ENCODE assay signal across 10 mouse cellular contexts in the genomic region with DNA sequence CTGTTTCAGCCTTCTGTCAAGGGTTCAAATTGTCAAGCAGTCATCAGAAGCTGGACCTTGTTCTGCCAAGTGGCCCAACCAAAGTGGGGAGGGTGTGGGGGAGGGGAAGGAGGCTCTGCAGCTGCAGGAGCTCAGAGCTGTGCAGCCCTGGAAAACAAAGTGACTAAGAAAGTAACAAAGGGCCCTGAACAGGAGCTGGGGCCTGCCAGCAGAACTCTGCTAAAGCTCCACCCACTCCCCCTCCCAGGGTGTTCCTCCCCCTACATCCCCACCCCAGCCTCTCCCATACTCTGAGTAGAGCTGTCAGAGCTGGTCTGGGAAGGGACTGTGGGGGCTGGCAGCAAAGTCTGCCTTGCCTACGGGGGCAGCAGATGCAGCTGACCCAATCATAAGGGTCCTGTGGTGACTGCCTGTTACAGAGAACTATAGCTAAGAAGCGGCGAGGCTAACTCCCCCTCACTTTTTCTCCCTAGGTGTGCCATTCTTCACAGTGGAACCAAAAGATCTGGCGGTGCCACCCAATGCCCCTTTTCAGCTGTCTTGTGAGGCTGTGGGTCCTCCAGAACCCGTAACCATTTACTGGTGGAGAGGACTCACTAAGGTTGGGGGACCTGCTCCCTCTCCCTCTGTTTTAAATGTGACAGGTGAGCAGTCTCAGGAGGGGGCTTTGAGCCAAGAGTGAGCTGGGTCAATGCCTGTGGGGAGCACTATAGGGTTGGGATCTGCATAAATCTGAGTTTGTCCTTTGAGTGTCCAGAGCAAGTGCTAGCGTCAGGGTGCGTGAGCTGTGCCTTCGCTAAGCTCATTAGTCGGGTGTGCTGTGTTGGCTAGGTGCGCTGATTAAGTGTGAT. TPM values are rescaled to one million over a fixed set of nuclear protein-coding genes. Genes with fewer than 3 reads are reported as not detected.
DNase-seq lines count a peak whose midpoint lies in the region; ATAC-seq lines count a peak whose summit lies in the region.
"Had no signal": no experiment of that assay in that cellular context is flagged by ENCODE, and none has a peak within 500 bp of the region (broad histone marks: within the 10 kb centered on the region; RNA-seq: fewer than 3 reads in every experiment).

No protein-coding gene starts in this region.

- 18% methylated on average over 10 of the region's 10 CpGs for WGBS in midbrain, embryonic 10.5 days
- WGBS in midbrain, embryonic 16.5 days = 18% methylated on average over 10 of the region's 10 CpGs
- WGBS in neural tube, embryonic 13.5 days = 29% methylated on average over 10 of the region's 10 CpGs
- 61% methylated on average over 10 of the region's 10 CpGs for WGBS in liver, embryonic 12.5 days (ENCODE audit: insufficient replicate concordance)

- ATAC-seq in midbrain, embryonic 16.5 days = no peak
- peak; percentile 21; the same call in 1 of the 2 replicates for ATAC-seq in neural tube, embryonic 13.5 days (ENCODE audit: low read depth)
- no peak for ATAC-seq in liver, embryonic 12.5 days

- peak overlapping the region; percentile 85 for H3K27ac ChIP-seq in midbrain, embryonic 10.5 days (replicated peaks)
- no peak overlapping the region for H3K27ac ChIP-seq in midbrain, embryonic 16.5 days (ENCODE audit: low read length)
- H3K27ac ChIP-seq in neural tube, embryonic 13.5 days (replicated peaks) = peak overlapping the region; percentile 69
- no peak overlapping the region for H3K27ac ChIP-seq in liver, embryonic 12.5 days
- H3K27ac ChIP-seq: heart, embryonic 15.5 days had no signal

- H3K27me3 ChIP-seq in midbrain, embryonic 10.5 days (ENCODE audit: low read depth, poor library complexity, severe bottlenecking) = peaks cover 63% of the 10 kb centered on the region
- H3K27me3 ChIP-seq in midbrain, embryonic 16.5 days (ENCODE audit: control insufficient read depth, insufficient read depth, low read depth, low read length) = peaks cover 11% of the 10 kb centered on the region
- peaks cover 19% of the 10 kb centered on the region for H3K27me3 ChIP-seq in neural tube, embryonic 13.5 days
- H3K27me3 ChIP-seq in liver, embryonic 12.5 days (replicated peaks) = peaks cover 86% of the 10 kb centered on the region

- peaks cover 35% of the 10 kb centered on the region for H3K36me3 ChIP-seq in midbrain, embryonic 10.5 days
- H3K36me3 ChIP-seq in midbrain, embryonic 16.5 days (ENCODE audit: control insufficient read depth, insufficient read depth, low read length) = peaks cover 6% of the 10 kb centered on the region; the same call in 1 of the 2 replicates
- peaks cover 5% of the 10 kb centered on the region for H3K36me3 ChIP-seq in neural tube, embryonic 13.5 days
- H3K36me3 ChIP-seq in liver, embryonic 12.5 days = no peaks in the 10 kb centered on the region
- H3K36me3 ChIP-seq: heart, embryonic 15.5 days had no signal

- no peak overlapping the region for H3K9ac ChIP-seq in midbrain, embryonic 16.5 days (ENCODE audit: low read depth, low read length)
- H3K9ac ChIP-seq in neural tube, embryonic 13.5 days = peak overlapping the region; percentile 12; the same call in 1 of the 2 replicates
- no peak overlapping the region for H3K9ac ChIP-seq in liver, embryonic 12.5 days
- H3K9ac ChIP-seq: heart, embryonic 15.5 days had no signal

- peaks cover 95% of the 10 kb centered on the region for H3K4me1 ChIP-seq in midbrain, embryonic 10.5 days
- peaks cover 38% of the 10 kb centered on the region for H3K4me1 ChIP-seq in midbrain, embryonic 16.5 days (ENCODE audit: control insufficient read depth, insufficient read depth, low read length)
- peaks cover 65% of the 10 kb centered on the region for H3K4me1 ChIP-seq in neural tube, embryonic 13.5 days (replicated peaks)
- H3K4me1 ChIP-seq in liver, embryonic 12.5 days = peaks cover 31% of the 10 kb centered on the region

- no peak overlapping the region for H3K4me2 ChIP-seq in midbrain, embryonic 16.5 days (ENCODE audit: low read length)
- peak overlapping the region; percentile 4; the same call in 1 of the 2 replicates for H3K4me2 ChIP-seq in neural tube, embryonic 13.5 days
- H3K4me2 ChIP-seq in liver, embryonic 12.5 days = no peak overlapping the region
- H3K4me2 ChIP-seq: heart, embryonic 15.5 days had no signal

- DNase-seq in gastrocnemius, postnatal 14 days = peak; percentile 45
- DNase-seq in gastrocnemius, adult 8-10 months (ENCODE audit: low spot score in 2 of 2) = no peak
- peak; percentile 76 for DNase-seq in midbrain, embryonic 10.5 days (ENCODE audit: low spot score)
- DNase-seq in forelimb bud, embryonic 11.5 days (ENCODE audit: low read depth, low spot score) = peak; percentile 39
- no peak for DNase-seq in urinary bladder, postnatal 25 days (ENCODE audit: low spot score)

- H3K4me3 ChIP-seq in midbrain, embryonic 10.5 days = peak overlapping the region; percentile 36
- no peak overlapping the region for H3K4me3 ChIP-seq in midbrain, embryonic 16.5 days (ENCODE audit: low read depth, low read length)
- H3K4me3 ChIP-seq in neural tube, embryonic 13.5 days = no peak overlapping the region
- no peak overlapping the region for H3K4me3 ChIP-seq in liver, embryonic 12.5 days
- H3K4me3 ChIP-seq: heart, embryonic 15.5 days; myocyte had no signal

- no peaks in the 10 kb centered on the region for H3K9me3 ChIP-seq in midbrain, embryonic 10.5 days (replicated peaks)
- no peaks in the 10 kb centered on the region for H3K9me3 ChIP-seq in midbrain, embryonic 16.5 days (replicated peaks; ENCODE audit: control insufficient read depth, low read length, poor library complexity, severe bottlenecking)
- H3K9me3 ChIP-seq in neural tube, embryonic 13.5 days = no peaks in the 10 kb centered on the region
- no peaks in the 10 kb centered on the region for H3K9me3 ChIP-seq in liver, embryonic 12.5 days (replicated peaks)
- H3K9me3 ChIP-seq: heart, embryonic 15.5 days had no signal

- intact Hi-C loops in gastrocnemius, postnatal 14 days (cut with DNase I; ENCODE audit: low total_unique reads) = no loop called here

RNA-seq across cellular contexts. Expression of a gene that starts 5.5 kb away (rescaled TPM):
- total RNA-seq in gastrocnemius, postnatal 14 days (2021) = 1 to 10 TPM; 1.8 to 3.6 TPM
- total RNA-seq in gastrocnemius, adult 8-10 months (2022) = under 1 TPM; 0.29 to 0.74 (median 0.46) TPM
- polyA plus RNA-seq in midbrain, embryonic 10.5 days (2016; fragmentation: Nextera tagmentation; extraction: Ambion mirVana) = 27.6 and 27.9 TPM in 2 replicates
- polyA plus RNA-seq in midbrain, embryonic 16.5 days (2015; fragmentation: Nextera tagmentation; extraction: Ambion mirVana) = 20.0 and 24.4 TPM in 2 replicates
- 16.2 and 19.2 TPM in 2 replicates for polyA plus RNA-seq in neural tube, embryonic 13.5 days (2015; fragmentation: Nextera tagmentation; extraction: Ambion mirVana)
- polyA plus RNA-seq in liver, embryonic 12.5 days (2016; fragmentation: Nextera tagmentation; extraction: Ambion mirVana) = 2.5 and 3.1 TPM in 2 replicates

RNA-seq across cellular contexts. Expression of a gene that starts 15.7 kb away (rescaled TPM):
- total RNA-seq in gastrocnemius, postnatal 14 days (2021) = 10 to 100 TPM; 12.7 to 12.9 TPM
- 10 to 100 TPM; 14.2 to 17.0 (median 16.2) TPM for total RNA-seq in gastrocnemius, adult 8-10 months (2022)
- 39.8 and 41.0 TPM in 2 replicates for polyA plus RNA-seq in midbrain, embryonic 10.5 days (2016; fragmentation: Nextera tagmentation; extraction: Ambion mirVana)
- 16.9 and 17.5 TPM in 2 replicates for polyA plus RNA-seq in midbrain, embryonic 16.5 days (2015; fragmentation: Nextera tagmentation; extraction: Ambion mirVana)
- polyA plus RNA-seq in neural tube, embryonic 13.5 days (2015; fragmentation: Nextera tagmentation; extraction: Ambion mirVana) = 18.6 and 21.0 TPM in 2 replicates
- 17.4 and 17.8 TPM in 2 replicates for polyA plus RNA-seq in liver, embryonic 12.5 days (2016; fragmentation: Nextera tagmentation; extraction: Ambion mirVana)

RNA-seq across cellular contexts. Expression of a gene that starts 42.8 kb away (rescaled TPM):
- not detected for total RNA-seq in gastrocnemius, postnatal 14 days (2021)
- not detected for total RNA-seq in gastrocnemius, adult 8-10 months (2022)
- polyA plus RNA-seq in midbrain, embryonic 10.5 days (2016; fragmentation: Nextera tagmentation; extraction: Ambion mirVana) = 0.11 TPM in 1 of 2 replicates, not detected in the other
- polyA plus RNA-seq in midbrain, embryonic 16.5 days (2015; fragmentation: Nextera tagmentation; extraction: Ambion mirVana) = 2.0 and 2.7 TPM in 2 replicates
- polyA plus RNA-seq in neural tube, embryonic 13.5 days (2015; fragmentation: Nextera tagmentation; extraction: Ambion mirVana) = 0.43 and 0.50 TPM in 2 replicates
- 0.19 TPM in 1 of 2 replicates, not detected in the other for polyA plus RNA-seq in liver, embryonic 12.5 days (2016; fragmentation: Nextera tagmentation; extraction: Ambion mirVana)
- polyA plus RNA-seq: myocyte had no signal

Comparison
In these comparisons a context has a peak if more than half of its experiments do, and no peak if none do; other contexts are left out.
1. DNase-seq: peak in gastrocnemius, postnatal 14 days (single experiment), midbrain, embryonic 10.5 days (single experiment) and forelimb bud, embryonic 11.5 days (single experiment); none in gastrocnemius, adult 8-10 months (0 of 2) and urinary bladder, postnatal 25 days (single experiment).
2. H3K27ac ChIP-seq: peak in midbrain, embryonic 10.5 days (single experiment) and neural tube, embryonic 13.5 days (single experiment); none in midbrain, embryonic 16.5 days (single experiment) and liver, embryonic 12.5 days (single experiment).